Mouse (Mus musculus): Measurements from ENCODE around the gene Disc1. TPM values are rescaled to one million over a fixed set of nuclear protein-coding genes. Genes with fewer than 3 reads are reported as not detected.

The Disc1 gene
- total RNA-seq, 2 experiments from 2014 or later = 3.9 to 4.4 TPM

GRCm38 (mm10) chr8:125272089-125272866 is 218.3 kb downstream of the Disc1 start:
- no peak for DNase-seq

GRCm38 (mm10) chr8:125277071-125277682 is 223.2 kb downstream of the Disc1 start:
- no peak for DNase-seq

GRCm38 (mm10) chr8:125279156-125279555 is 225.2 kb downstream of the Disc1 start:
- no peak for DNase-seq

GRCm38 (mm10) chr8:125279892-125280291 is 225.9 kb downstream of the Disc1 start:
- DNase-seq = no peak

- peak; percentile 61 for DNase-seq
Observed at GRCm38 (mm10) chr8:125282531-125282930, 228.5 kb downstream of the Disc1 start.

GRCm38 (mm10) chr8:125283542-125283941 is 229.5 kb downstream of the Disc1 start:
- no peak for DNase-seq

GRCm38 (mm10) chr8:125284875-125285274 is 230.9 kb downstream of the Disc1 start:
- no peak for DNase-seq

GRCm38 (mm10) chr8:125285391-125285790 is 231.4 kb downstream of the Disc1 start:
- DNase-seq = no peak

GRCm38 (mm10) chr8:125285966-125286681 is 232.1 kb downstream of the Disc1 start:
- peak; percentile 89 for DNase-seq

GRCm38 (mm10) chr8:125287311-125287710 is 233.3 kb downstream of the Disc1 start:
- DNase-seq = no peak

GRCm38 (mm10) chr8:125287841-125288341 is 233.9 kb downstream of the Disc1 start:
- peak; percentile 48 for DNase-seq

GRCm38 (mm10) chr8:125291506-125291905 is 237.5 kb downstream of the Disc1 start:
- DNase-seq = peak; percentile 64

GRCm38 (mm10) chr8:125291932-125292717 is 238.1 kb downstream of the Disc1 start:
- peak; percentile 49 for DNase-seq

- peak; percentile 84 for DNase-seq
Observed at GRCm38 (mm10) chr8:125292933-125293591, 239.1 kb downstream of the Disc1 start.

- DNase-seq = no peak
Observed at GRCm38 (mm10) chr8:125299248-125299647, 245.3 kb downstream of the Disc1 start.

- DNase-seq = no peak
Observed at GRCm38 (mm10) chr8:125301931-125302361, 248.0 kb downstream of the Disc1 start.

- DNase-seq = no peak
Observed at GRCm38 (mm10) chr8:125306665-125307064, 252.7 kb downstream of the Disc1 start.

GRCm38 (mm10) chr8:125309985-125310384 is 256.0 kb downstream of the Disc1 start:
- DNase-seq = no peak
